Mouse (Mus musculus) cortical plate, adult 2 months (tissue): Measurements from ENCODE around the gene Mpdz.

Source experiments
- CTCF ChIP-seq: fragments of 200-500 bp; IDR thresholded peaks from 2 replicates; pipeline ENCODE4 v1.5.1; 2011; ENCODE audit warnings: mild to moderate bottlenecking, control low read depth, low read length; ENCODE audit not compliant: insufficient read depth; ENCODE audit errors: extremely low read depth
- POLR2A ChIP-seq: fragments of 200-500 bp; IDR thresholded peaks from 2 replicates; pipeline ENCODE4 v1.6.1; 2011; ENCODE audit warnings: mild to moderate bottlenecking, low read length, control low read depth; ENCODE audit not compliant: insufficient read depth; ENCODE audit errors: extremely low read depth

DNA sequence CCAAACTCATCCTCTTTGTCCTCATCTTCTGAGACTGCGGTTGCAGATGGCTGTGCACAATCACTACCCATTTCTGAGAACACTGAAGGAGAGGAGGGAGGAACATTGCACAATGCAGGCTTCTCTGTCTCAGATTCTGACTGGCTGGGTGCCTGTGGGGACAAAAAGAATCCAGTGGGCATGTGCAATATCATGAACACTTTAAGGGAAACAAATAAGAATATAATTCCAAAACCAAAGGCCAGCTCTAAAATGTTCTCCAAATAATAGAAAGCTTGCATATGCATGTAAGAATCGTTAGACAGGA, 132.5 kb downstream of the Mpdz start:
- TF ChIP-seq CTCF (no peak), POLR2A (no peak)
